ENCODE assay signal across 8 mouse cellular contexts in genomic region chr11:116851576-116852290, GRCm38 (mm10). TPM values are rescaled to one million over a fixed set of nuclear protein-coding genes. Genes with fewer than 3 reads are reported as not detected.
DNase-seq lines count a peak whose midpoint lies in the region; ATAC-seq and TF ChIP-seq lines count a peak whose summit lies in the region.

No protein-coding gene starts in this region.

- TF ChIP-seq RAD21 in CH12.LX (IDR thresholded peaks at IDR 0.05; ENCODE audit: low read depth, low read length) = no peak

- intact Hi-C loops in heart, adult 2 months (cut with DNase I) = loop anchor here (1.0 kb wide), 1 partner anchor 8 kb away; the partner anchor contains the start of genes Jmjd6 and Mettl23
- intact Hi-C loops in heart, postnatal 10 days (cut with DNase I) = loop anchor here (1.0 kb wide), 1 partner anchor 8 kb away; the partner anchor contains the start of genes Jmjd6 and Mettl23

- H3K4me2 ChIP-seq in CH12.LX (ENCODE audit: insufficient read depth, low read depth, poor library complexity, severe bottlenecking) = peak overlapping the region; percentile 83
- peak overlapping the region; percentile 67 for H3K4me2 ChIP-seq in embryonic facial prominence, embryonic 14.5 days (ENCODE audit: low read depth, low read length)
- peak overlapping the region; percentile 77 for H3K4me2 ChIP-seq in kidney, embryonic 16.5 days (replicated peaks; ENCODE audit: low read depth, low read length)
- H3K4me2 ChIP-seq in neural tube, embryonic 14.5 days (ENCODE audit: low read depth, low read length) = peak overlapping the region; percentile 96

- H3K9me3 ChIP-seq in CH12.LX (replicated peaks; ENCODE audit: low read length) = no peaks in the 10 kb centered on the region
- H3K9me3 ChIP-seq in embryonic facial prominence, embryonic 14.5 days (ENCODE audit: control insufficient read depth, low read length) = no peaks in the 10 kb centered on the region
- H3K9me3 ChIP-seq in kidney, embryonic 16.5 days (ENCODE audit: low read length) = no peaks in the 10 kb centered on the region
- no peaks in the 10 kb centered on the region for H3K9me3 ChIP-seq in neural tube, embryonic 14.5 days (ENCODE audit: control insufficient read depth, low read length)

- in situ Hi-C loops in CH12.LX (cut with MboI; ENCODE audit: low pct_ligation_motif_present, low pct_unique_long_range_greater_than_20kb, low sequenced_read_pairs) = no loop called here

- no peak for DNase-seq in heart, adult 2 months
- no peak for DNase-seq in heart, postnatal 10 days
- DNase-seq in CH12.LX (ENCODE audit: extremely low read depth) = peak; percentile 40
- no peak for DNase-seq in embryonic facial prominence, embryonic 14.5 days (ENCODE audit: low spot score)
- no peak for DNase-seq in layer of hippocampus, adult 18-20 months (ENCODE audit: low spot score in 2 of 2)
- DNase-seq in natural killer cell, adult 2 months (ENCODE audit: low spot score in 2 of 2) = no peak

- no peak for ATAC-seq in embryonic facial prominence, embryonic 14.5 days (ENCODE audit: low read depth)
- ATAC-seq in kidney, embryonic 16.5 days (ENCODE audit: low FRiP score, low TSS enrichment) = no peak
- peak; percentile 0; the same call in 1 of the 2 replicates for ATAC-seq in neural tube, embryonic 14.5 days (ENCODE audit: low read depth)

- TF ChIP-seq CTCF in heart, adult 2 months (IDR thresholded peaks at IDR 0.05) = no peak
- TF ChIP-seq CTCF in CH12.LX (conservative IDR thresholded peaks at IDR 0.05 in 1 of 2, IDR thresholded peaks at IDR 0.05 in 1 of 2; ENCODE audit: low read depth in 2 of 2, low read length in 2 of 2) = no peak

- H3K9ac ChIP-seq in heart, adult 2 months (ENCODE audit: low read depth, low read length) = peak overlapping the region; percentile 98
- peak overlapping the region; percentile 92 for H3K9ac ChIP-seq in CH12.LX (ENCODE audit: insufficient read depth, low read depth)
- H3K9ac ChIP-seq in embryonic facial prominence, embryonic 14.5 days (ENCODE audit: low read depth, low read length) = peak overlapping the region; percentile 99
- peak overlapping the region; percentile 99 for H3K9ac ChIP-seq in kidney, embryonic 16.5 days (replicated peaks; ENCODE audit: low read length)
- H3K9ac ChIP-seq in neural tube, embryonic 14.5 days (replicated peaks; ENCODE audit: low read depth, low read length) = peak overlapping the region; percentile 96

- TF ChIP-seq EP300 in heart, adult 2 months (IDR thresholded peaks at IDR 0.05; ENCODE audit: insufficient read depth, low read depth, low read length) = no peak
- no peak for TF ChIP-seq EP300 in CH12.LX (IDR thresholded peaks at IDR 0.05; ENCODE audit: low read length)

- no peak for TF ChIP-seq POLR2A in heart, adult 2 months (IDR thresholded peaks at IDR 0.05; ENCODE audit: insufficient read depth, low read depth, low read length)
- peak; percentile 46 for TF ChIP-seq POLR2A in CH12.LX (IDR thresholded peaks at IDR 0.05; ENCODE audit: low read depth, low read length)

- peak overlapping the region; percentile 81 for H3K4me3 ChIP-seq in heart, adult 2 months
- H3K4me3 ChIP-seq in CH12.LX (replicated peaks in 1 of 3; ENCODE audit: low read depth in 2 of 3, low read length in 2 of 3, poor library complexity in 1 of 3) = peak overlapping the region; percentile 88 to 95 (median 92)
- peak overlapping the region; percentile 99 for H3K4me3 ChIP-seq in embryonic facial prominence, embryonic 14.5 days (ENCODE audit: low read depth, low read length)
- peak overlapping the region; percentile 95 for H3K4me3 ChIP-seq in kidney, embryonic 16.5 days (ENCODE audit: low read length)
- peak overlapping the region; percentile 98 for H3K4me3 ChIP-seq in neural tube, embryonic 14.5 days (ENCODE audit: low read depth, low read length)

- H3K36me3 ChIP-seq in heart, adult 2 months (ENCODE audit: control insufficient read depth, insufficient read depth, low read length) = peaks cover 40% of the 10 kb centered on the region
- H3K36me3 ChIP-seq in CH12.LX (replicated peaks in 1 of 2; ENCODE audit: control insufficient read depth in 1 of 2, insufficient read depth in 1 of 2, low read length in 1 of 2) = peaks cover 29 to 50% of the 10 kb centered on the region in 2 experiments
- peaks cover 38% of the 10 kb centered on the region for H3K36me3 ChIP-seq in embryonic facial prominence, embryonic 14.5 days (ENCODE audit: control insufficient read depth, insufficient read depth, low read length)
- H3K36me3 ChIP-seq in kidney, embryonic 16.5 days (ENCODE audit: insufficient read depth, low read length) = peaks cover 15% of the 10 kb centered on the region
- peaks cover 6% of the 10 kb centered on the region; the same call in 1 of the 2 replicates for H3K36me3 ChIP-seq in neural tube, embryonic 14.5 days (ENCODE audit: control insufficient read depth, insufficient read depth, low read length)

- under 1% methylated on average over 29 of the region's 29 CpGs for WGBS in heart, adult 2 months
- WGBS in embryonic facial prominence, embryonic 14.5 days = under 1% methylated on average over 22 of the region's 29 CpGs
- under 1% methylated on average over 29 of the region's 29 CpGs for WGBS in kidney, embryonic 16.5 days
- WGBS in neural tube, embryonic 14.5 days = under 1% methylated on average over 29 of the region's 29 CpGs

- H3K27me3 ChIP-seq in heart, adult 2 months (ENCODE audit: control insufficient read depth, insufficient read depth, low read length) = no peaks in the 10 kb centered on the region
- no peaks in the 10 kb centered on the region for H3K27me3 ChIP-seq in CH12.LX (replicated peaks)
- H3K27me3 ChIP-seq in embryonic facial prominence, embryonic 14.5 days (replicated peaks; ENCODE audit: control insufficient read depth, insufficient read depth, low read length) = no peaks in the 10 kb centered on the region
- H3K27me3 ChIP-seq in kidney, embryonic 16.5 days (ENCODE audit: insufficient read depth, low read length) = no peaks in the 10 kb centered on the region
- H3K27me3 ChIP-seq in neural tube, embryonic 14.5 days (ENCODE audit: control insufficient read depth, insufficient read depth, low read length) = no peaks in the 10 kb centered on the region

- peak overlapping the region; percentile 98 for H3K27ac ChIP-seq in heart, adult 2 months
- H3K27ac ChIP-seq in CH12.LX (ENCODE audit: insufficient read depth, low read depth) = peak overlapping the region; percentile 6; the same call in 1 of the 2 replicates
- H3K27ac ChIP-seq in embryonic facial prominence, embryonic 14.5 days (replicated peaks; ENCODE audit: low read depth, low read length) = peak overlapping the region; percentile 99
- peak overlapping the region; percentile 98 for H3K27ac ChIP-seq in kidney, embryonic 16.5 days (ENCODE audit: low read length)
- peak overlapping the region; percentile 97 for H3K27ac ChIP-seq in neural tube, embryonic 14.5 days (ENCODE audit: low read depth, low read length)

- dilution Hi-C loops in CH12.LX (cut with MboI; ENCODE audit: extremely low pct_ligation_motif_present, extremely low pct_unique_long_range_greater_than_20kb, low sequenced_read_pairs) = no loop called here

- peaks cover 7% of the 10 kb centered on the region for H3K4me1 ChIP-seq in heart, adult 2 months (ENCODE audit: control insufficient read depth, insufficient read depth, low read length)
- H3K4me1 ChIP-seq in CH12.LX (ENCODE audit: control insufficient read depth in 1 of 2, insufficient read depth in 2 of 2) = peaks cover 2 to 45% of the 10 kb centered on the region in 2 experiments; a peak in 2 of 4 replicates
- H3K4me1 ChIP-seq in embryonic facial prominence, embryonic 14.5 days (ENCODE audit: control insufficient read depth, insufficient read depth, low read length) = peaks cover 12% of the 10 kb centered on the region
- H3K4me1 ChIP-seq in kidney, embryonic 16.5 days (ENCODE audit: insufficient read depth, low read length) = peaks cover 21% of the 10 kb centered on the region
- H3K4me1 ChIP-seq in neural tube, embryonic 14.5 days (ENCODE audit: control insufficient read depth, insufficient read depth, low read length) = peaks cover 28% of the 10 kb centered on the region; the same call in 1 of the 2 replicates

- H3K79me2 ChIP-seq in heart, adult 2 months (replicated peaks; ENCODE audit: control insufficient read depth, insufficient read depth, low read length) = no peaks in the 10 kb centered on the region
- peaks cover 52% of the 10 kb centered on the region for H3K79me2 ChIP-seq in CH12.LX (replicated peaks; ENCODE audit: control insufficient read depth, extremely low read depth, insufficient read depth, poor library complexity, severe bottlenecking)

RNA-seq across cellular contexts. Expression of gene Mfsd11, which starts 0.5 kb away (rescaled TPM):
- 10 to 100 TPM; 29.9 to 33.5 TPM for total RNA-seq in heart, adult 2 months (2021)
- 23.8 and 27.9 TPM in 2 replicates for polyA plus RNA-seq in heart, adult 2 months (2012; rRNA removed)
- 10 to 100 TPM; 41.7 to 43.6 TPM for total RNA-seq in heart, postnatal 10 days (2021)
- total RNA-seq in CH12.LX (2012; rRNA removed) (13.2 and 16.0 TPM in 2 replicates), CH12.LX (2014; rRNA removed) (3.7 and 4.1 TPM in 2 replicates)
- polyA plus RNA-seq in CH12.LX (2012; ENCODE audit: insufficient read length, low read depth) = 15.4 and 17.7 TPM in 2 replicates
- 42.8 and 43.9 TPM in 2 replicates for polyA plus RNA-seq in embryonic facial prominence, embryonic 14.5 days (2014; fragmentation: Nextera tagmentation; extraction: Ambion mirVana)
- 38.8 and 41.2 TPM in 2 replicates for polyA plus RNA-seq in kidney, embryonic 16.5 days (2015; fragmentation: Nextera tagmentation; extraction: Ambion mirVana)
- polyA plus RNA-seq in neural tube, embryonic 14.5 days (2014; fragmentation: Nextera tagmentation; extraction: Ambion mirVana) = 40.6 and 53.9 TPM in 2 replicates
- total RNA-seq in layer of hippocampus, adult 18-20 months (2021) = 10 to 100 TPM; 36.3 to 39.1 TPM

RNA-seq across cellular contexts. Expression of gene Srsf2, which starts 1.2 kb away (rescaled TPM):
- 100 to 1,000 TPM in 1 of 2 experiments, 10 to 100 TPM in 1; 91.4 to 104 TPM for total RNA-seq in heart, adult 2 months (2021)
- 158 and 165 TPM in 2 replicates for polyA plus RNA-seq in heart, adult 2 months (2012; rRNA removed)
- 100 to 1,000 TPM; 196 to 197 TPM for total RNA-seq in heart, postnatal 10 days (2021)
- total RNA-seq in CH12.LX (2012; rRNA removed) (298 and 478 TPM in 2 replicates), CH12.LX (2014; rRNA removed) (443 and 471 TPM in 2 replicates)
- polyA plus RNA-seq in CH12.LX (2012; ENCODE audit: insufficient read length, low read depth) = 1,116 and 1,224 TPM in 2 replicates
- 663 and 697 TPM in 2 replicates for polyA plus RNA-seq in embryonic facial prominence, embryonic 14.5 days (2014; fragmentation: Nextera tagmentation; extraction: Ambion mirVana)
- polyA plus RNA-seq in kidney, embryonic 16.5 days (2015; fragmentation: Nextera tagmentation; extraction: Ambion mirVana) = 729 and 742 TPM in 2 replicates
- polyA plus RNA-seq in neural tube, embryonic 14.5 days (2014; fragmentation: Nextera tagmentation; extraction: Ambion mirVana) = 591 and 602 TPM in 2 replicates
- total RNA-seq in layer of hippocampus, adult 18-20 months (2021) = 100 to 1,000 TPM; 166 to 176 TPM

RNA-seq across cellular contexts. Expression of gene Jmjd6, which starts 8.5 kb away (rescaled TPM):
- 10 to 100 TPM; 34.1 to 37.4 TPM for total RNA-seq in heart, adult 2 months (2021)
- polyA plus RNA-seq in heart, adult 2 months (2012; rRNA removed) = 14.6 and 20.9 TPM in 2 replicates
- total RNA-seq in heart, postnatal 10 days (2021) = 10 to 100 TPM; 33.3 to 37.8 TPM
- 106 and 110 TPM in 2 replicates for total RNA-seq in CH12.LX (2012; rRNA removed)
- total RNA-seq in CH12.LX (2014; rRNA removed) = 104 and 116 TPM in 2 replicates
- 109 and 133 TPM in 2 replicates for polyA plus RNA-seq in CH12.LX (2012; ENCODE audit: insufficient read length, low read depth)
- polyA plus RNA-seq in embryonic facial prominence, embryonic 14.5 days (2014; fragmentation: Nextera tagmentation; extraction: Ambion mirVana) = 72.9 and 74.8 TPM in 2 replicates
- polyA plus RNA-seq in kidney, embryonic 16.5 days (2015; fragmentation: Nextera tagmentation; extraction: Ambion mirVana) = 74.8 and 77.8 TPM in 2 replicates
- polyA plus RNA-seq in neural tube, embryonic 14.5 days (2014; fragmentation: Nextera tagmentation; extraction: Ambion mirVana) = 65.6 and 71.7 TPM in 2 replicates
- total RNA-seq in layer of hippocampus, adult 18-20 months (2021) = 10 to 100 TPM; 38.3 to 39.9 TPM

RNA-seq across cellular contexts. Expression of gene Mettl23, which starts 8.7 kb away (rescaled TPM):
- total RNA-seq in heart, adult 2 months (2021) = 10 to 100 TPM; 38.3 to 40.5 TPM
- polyA plus RNA-seq in heart, adult 2 months (2012; rRNA removed) = 34.3 and 59.4 TPM in 2 replicates
- total RNA-seq in heart, postnatal 10 days (2021) = 10 to 100 TPM; 32.0 to 35.1 TPM
- total RNA-seq in CH12.LX (2012; rRNA removed) (60.1 and 63.7 TPM in 2 replicates), CH12.LX (2014; rRNA removed) (64.9 and 82.2 TPM in 2 replicates)
- 30.6 and 44.5 TPM in 2 replicates for polyA plus RNA-seq in CH12.LX (2012; ENCODE audit: insufficient read length, low read depth)
- 75.8 and 77.4 TPM in 2 replicates for polyA plus RNA-seq in embryonic facial prominence, embryonic 14.5 days (2014; fragmentation: Nextera tagmentation; extraction: Ambion mirVana)
- 54.9 and 60.6 TPM in 2 replicates for polyA plus RNA-seq in kidney, embryonic 16.5 days (2015; fragmentation: Nextera tagmentation; extraction: Ambion mirVana)
- polyA plus RNA-seq in neural tube, embryonic 14.5 days (2014; fragmentation: Nextera tagmentation; extraction: Ambion mirVana) = 67.4 and 73.3 TPM in 2 replicates
- 10 to 100 TPM; 25.7 to 27.4 TPM for total RNA-seq in layer of hippocampus, adult 18-20 months (2021)

RNA-seq across cellular contexts. Expression of gene Mxra7, which starts 23.9 kb away (rescaled TPM):
- total RNA-seq in heart, adult 2 months (2021) = 10 to 100 TPM; 15.1 to 19.4 TPM
- polyA plus RNA-seq in heart, adult 2 months (2012; rRNA removed) = 10.4 and 15.6 TPM in 2 replicates
- total RNA-seq in heart, postnatal 10 days (2021) = 10 to 100 TPM; 43.3 to 48.7 TPM
- total RNA-seq in CH12.LX (2012; rRNA removed) (not detected in 2 replicates), CH12.LX (2014; rRNA removed) (not detected in 2 replicates)
- not detected in 2 replicates for polyA plus RNA-seq in CH12.LX (2012; ENCODE audit: insufficient read length, low read depth)
- polyA plus RNA-seq in embryonic facial prominence, embryonic 14.5 days (2014; fragmentation: Nextera tagmentation; extraction: Ambion mirVana) = 17.3 and 17.6 TPM in 2 replicates
- 15.6 and 17.0 TPM in 2 replicates for polyA plus RNA-seq in kidney, embryonic 16.5 days (2015; fragmentation: Nextera tagmentation; extraction: Ambion mirVana)
- 29.9 and 40.4 TPM in 2 replicates for polyA plus RNA-seq in neural tube, embryonic 14.5 days (2014; fragmentation: Nextera tagmentation; extraction: Ambion mirVana)
- 10 to 100 TPM; 21.1 to 21.5 TPM for total RNA-seq in layer of hippocampus, adult 18-20 months (2021)

Comparison
In these comparisons a context has a peak if more than half of its experiments do, and no peak if none do; other contexts are left out.
1. H3K27ac ChIP-seq: peak in every context shown above with its lines; median percentile 99 in embryonic facial prominence, embryonic 14.5 days; 98 in heart, adult 2 months; 98 in kidney, embryonic 16.5 days; 97 in neural tube, embryonic 14.5 days; 6 in CH12.LX.